Mouse (Mus musculus) gastrocnemius, postnatal 4 days (tissue): Measurements from ENCODE around the gene Prss48. TPM values are rescaled to one million over a fixed set of nuclear protein-coding genes. Genes with fewer than 3 reads are reported as not detected.
"Not testable (repeated sequence)": the region's sequence is repeated elsewhere in the genome, so short reads cannot be mapped to it uniquely, and the experiment has no call there.

Source experiments
- DNase-seq, 2 experiments: peaks; one replicate each; pipeline ENCODE4 v3.0.0; 2021 to 2022; ENCODE audit warnings: low spot score in 2 of 2, mixed read lengths in 2 of 2
- total RNA-seq, 2 experiments: library from RNA; stranded (reverse); gene quantifications; 2 replicates each; pipeline ENCODE4 v1.2.3; 2021

Prss48 gene
- total RNA-seq, 2 experiments from 2014 or later = not detected

GRCm38 (mm10) chr3:86004751-86005150, 2.5 kb upstream of the Prss48 start:
- no peak for DNase-seq

- no peak for DNase-seq
These were observed 649 bp upstream of the Prss48 start for GRCm38 (mm10) chr3:86002940-86003339.

- no peak for DNase-seq
These were observed 1.0 kb downstream of the Prss48 start for GRCm38 (mm10) chr3:86001271-86001670.

- no peak for DNase-seq
These were observed 7.6 kb downstream of the Prss48 start for GRCm38 (mm10) chr3:85994645-85995044.

- DNase-seq = no peak
These were observed 8.5 kb downstream of the Prss48 start for GRCm38 (mm10) chr3:85993744-85994143.

GRCm38 (mm10) chr3:85991802-85992156, 10.5 kb downstream of the Prss48 start:
- DNase-seq = no peak

- no peak for DNase-seq
These were observed 11.0 kb downstream of the Prss48 start for GRCm38 (mm10) chr3:85991140-85991801.

GRCm38 (mm10) chr3:85987225-85987624, 15.1 kb downstream of the Prss48 start:
- DNase-seq = no peak

GRCm38 (mm10) chr3:85984537-85984936, 17.8 kb downstream of the Prss48 start:
- DNase-seq = no peak

- not testable (repeated sequence) for DNase-seq
These were observed 20.5 kb downstream of the Prss48 start for GRCm38 (mm10) chr3:85981761-85982160.

GRCm38 (mm10) chr3:85980036-85980435, 22.3 kb downstream of the Prss48 start:
- DNase-seq = no peak

- DNase-seq = no peak
These were observed 27.8 kb downstream of the Prss48 start for GRCm38 (mm10) chr3:85974451-85974850.

GRCm38 (mm10) chr3:85973376-85974140, 28.7 kb downstream of the Prss48 start:
- no peak for DNase-seq

GRCm38 (mm10) chr3:85971599-85971975, 30.7 kb downstream of the Prss48 start:
- peak in 1 of 2 experiments; percentile 16 for DNase-seq

- DNase-seq = peak; percentile 73 to 83
These were observed 31.3 kb downstream of the Prss48 start, which contains the start of gene Sh3d19 for GRCm38 (mm10) chr3:85970742-85971598. Gene Sh3d19 (plus strand): TSS chr3:85971109.

GRCm38 (mm10) chr3:85969040-85969439, 33.3 kb downstream of the Prss48 start:
- DNase-seq = no peak

GRCm38 (mm10) chr3:85965479-85965878, 36.8 kb downstream of the Prss48 start:
- no peak for DNase-seq

- no peak for DNase-seq
These were observed 41.2 kb downstream of the Prss48 start for GRCm38 (mm10) chr3:85961134-85961533.

GRCm38 (mm10) chr3:85959669-85960068, 42.6 kb downstream of the Prss48 start:
- no peak for DNase-seq

- no peak for DNase-seq
These were observed 46.6 kb downstream of the Prss48 start for GRCm38 (mm10) chr3:85955704-85956103.

- DNase-seq = no peak
These were observed 47.0 kb downstream of the Prss48 start for GRCm38 (mm10) chr3:85955269-85955668.
